7 mouse cellular contexts compared by ENCODE assay signal in the genomic region with DNA sequence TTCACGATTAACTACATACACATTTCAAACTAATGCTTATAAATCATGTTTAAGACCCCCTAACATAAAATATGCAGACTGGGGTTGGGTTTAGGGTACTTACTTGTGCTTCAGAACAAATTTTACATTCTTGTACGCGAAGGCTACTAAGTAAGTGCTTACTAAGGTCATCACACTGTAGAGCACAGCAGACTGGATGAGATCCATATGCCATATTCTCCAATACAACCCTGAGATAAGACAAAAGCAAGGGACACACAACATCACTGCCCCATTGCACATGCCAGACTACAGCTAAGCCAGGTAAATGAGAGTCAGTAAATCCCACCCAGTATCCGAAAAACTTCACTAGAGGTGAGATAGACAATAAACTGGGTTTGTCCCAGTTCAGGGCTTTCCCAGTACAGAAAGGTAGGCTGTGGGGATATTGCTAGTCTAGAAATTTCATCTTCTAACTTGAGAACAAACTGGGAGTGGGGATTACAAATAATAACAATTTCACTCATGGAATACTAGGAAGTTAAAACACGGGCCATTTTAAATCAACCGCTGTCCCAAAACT. TPM values are rescaled to one million over a fixed set of nuclear protein-coding genes. Genes with fewer than 3 reads are reported as not detected.
DNase-seq lines count a peak whose midpoint lies in the region; ATAC-seq and TF ChIP-seq lines count a peak whose summit lies in the region.

No protein-coding gene starts in this region.

- TF ChIP-seq POLR2A in limb, embryonic 14.5 days (IDR thresholded peaks at IDR 0.05; ENCODE audit: borderline replicate concordance, extremely low read depth, insufficient read depth, insufficient read length) = no peak

- ATAC-seq in megakaryocyte, adult 5-6 weeks (ENCODE audit: poor library complexity, severe bottlenecking) = no peak
- ATAC-seq in forebrain, embryonic 11.5 days (replicated peaks; ENCODE audit: low FRiP score) = no peak
- ATAC-seq in limb, embryonic 14.5 days (ENCODE audit: low FRiP score, low read depth) = no peak
- ATAC-seq in stomach, embryonic 15.5 days (ENCODE audit: insufficient read depth, low FRiP score, low read depth) = no peak

- H3K4me2 ChIP-seq in forebrain, embryonic 11.5 days (ENCODE audit: low read depth, low read length, severe bottlenecking) = peak overlapping the region; percentile 76
- peak overlapping the region; percentile 86 for H3K4me2 ChIP-seq in limb, embryonic 14.5 days (replicated peaks; ENCODE audit: low read depth, low read length, severe bottlenecking)
- peak overlapping the region; percentile 60 for H3K4me2 ChIP-seq in stomach, embryonic 15.5 days

- peak overlapping the region; percentile 98 for H3K4me3 ChIP-seq in megakaryocyte, embryonic 14.5 days (replicated peaks)
- peak overlapping the region; percentile 81 for H3K4me3 ChIP-seq in forebrain, embryonic 11.5 days (ENCODE audit: low read depth, low read length)
- peak overlapping the region; percentile 93 for H3K4me3 ChIP-seq in limb, embryonic 14.5 days (replicated peaks; ENCODE audit: low read length)
- H3K4me3 ChIP-seq in stomach, embryonic 15.5 days (replicated peaks) = peak overlapping the region; percentile 72

- no peaks in the 10 kb centered on the region for H3K9me3 ChIP-seq in megakaryocyte, embryonic 14.5 days
- H3K9me3 ChIP-seq in forebrain, embryonic 11.5 days (ENCODE audit: control insufficient read depth, low read length) = no peaks in the 10 kb centered on the region
- H3K9me3 ChIP-seq in limb, embryonic 14.5 days (ENCODE audit: control insufficient read depth, low read length) = no peaks in the 10 kb centered on the region
- H3K9me3 ChIP-seq in stomach, embryonic 15.5 days = no peaks in the 10 kb centered on the region

- no peaks in the 10 kb centered on the region for H3K27me3 ChIP-seq in megakaryocyte, embryonic 14.5 days (replicated peaks)
- H3K27me3 ChIP-seq in forebrain, embryonic 11.5 days (ENCODE audit: control insufficient read depth, insufficient read depth, low read length) = no peaks in the 10 kb centered on the region
- H3K27me3 ChIP-seq in limb, embryonic 14.5 days (ENCODE audit: control insufficient read depth, insufficient read depth, low read length) = no peaks in the 10 kb centered on the region
- H3K27me3 ChIP-seq in stomach, embryonic 15.5 days (replicated peaks) = no peaks in the 10 kb centered on the region

- 43% methylated on average over 6 of the region's 6 CpGs for WGBS in forebrain, embryonic 11.5 days
- WGBS in limb, embryonic 14.5 days = 28% methylated on average over 6 of the region's 6 CpGs
- WGBS in stomach, embryonic 15.5 days = 18% methylated on average over 6 of the region's 6 CpGs

- H3K36me3 ChIP-seq in megakaryocyte, embryonic 14.5 days (replicated peaks; ENCODE audit: low read length) = peaks cover 40% of the 10 kb centered on the region
- peaks cover 9% of the 10 kb centered on the region; the same call in 1 of the 2 replicates for H3K36me3 ChIP-seq in forebrain, embryonic 11.5 days (ENCODE audit: control insufficient read depth, insufficient read depth, low read length)
- H3K36me3 ChIP-seq in limb, embryonic 14.5 days (ENCODE audit: control insufficient read depth, insufficient read depth, low read length) = peaks cover 40% of the 10 kb centered on the region
- peaks cover 14% of the 10 kb centered on the region; the same call in 1 of the 2 replicates for H3K36me3 ChIP-seq in stomach, embryonic 15.5 days

- DNase-seq in forebrain, embryonic 11.5 days (ENCODE audit: low spot score) = no peak
- no peak for DNase-seq in limb, embryonic 14.5 days (ENCODE audit: low spot score)
- no peak for DNase-seq in adrenal gland, postnatal 25 days
- no peak for DNase-seq in testis, postnatal 10 days (ENCODE audit: low spot score)

- H3K4me1 ChIP-seq in megakaryocyte, embryonic 14.5 days = peaks cover 41% of the 10 kb centered on the region
- H3K4me1 ChIP-seq in forebrain, embryonic 11.5 days (replicated peaks; ENCODE audit: control insufficient read depth, insufficient read depth, low read length) = peaks cover 4% of the 10 kb centered on the region; the same call in 1 of the 2 replicates
- peaks cover 2% of the 10 kb centered on the region; the same call in 1 of the 2 replicates for H3K4me1 ChIP-seq in limb, embryonic 14.5 days (ENCODE audit: control insufficient read depth, insufficient read depth, low read length)
- H3K4me1 ChIP-seq in stomach, embryonic 15.5 days = no peaks in the 10 kb centered on the region

- peak overlapping the region; percentile 84 for H3K9ac ChIP-seq in forebrain, embryonic 11.5 days (ENCODE audit: low read length)
- H3K9ac ChIP-seq in limb, embryonic 14.5 days (ENCODE audit: low read depth, low read length, severe bottlenecking) = peak overlapping the region; percentile 97
- peak overlapping the region; percentile 66 for H3K9ac ChIP-seq in stomach, embryonic 15.5 days

- no peak overlapping the region for H3K27ac ChIP-seq in forebrain, embryonic 11.5 days (ENCODE audit: low read depth, low read length)
- peak overlapping the region; percentile 93; the same call in 1 of the 2 replicates for H3K27ac ChIP-seq in limb, embryonic 14.5 days (replicated peaks; ENCODE audit: low read depth, low read length)
- H3K27ac ChIP-seq in stomach, embryonic 15.5 days = peak overlapping the region; percentile 83

RNA-seq across cellular contexts. Expression of gene Ssr3, which starts 1.1 kb away (rescaled TPM):
- 3.0 and 7.8 TPM in 2 replicates for polyA plus RNA-seq in megakaryocyte, embryonic 14.5 days (2012; ENCODE audit: insufficient read depth, low replicate concordance)
- total RNA-seq in megakaryocyte, adult 5-6 weeks (2015) = 220 and 234 TPM in 2 replicates
- total RNA-seq in megakaryocyte, adult 5-6 weeks (2017) = 214 and 228 TPM in 2 replicates
- 226 and 248 TPM in 2 replicates for polyA plus RNA-seq in forebrain, embryonic 11.5 days (2014; fragmentation: Nextera tagmentation; extraction: Ambion mirVana)
- 214 and 225 TPM in 2 replicates for polyA plus RNA-seq in limb, embryonic 14.5 days (2012; rRNA removed)
- 302 and 320 TPM in 2 replicates for polyA plus RNA-seq in limb, embryonic 14.5 days (2014; fragmentation: Nextera tagmentation; extraction: Ambion mirVana)
- polyA plus RNA-seq in stomach, embryonic 15.5 days (2015; fragmentation: Nextera tagmentation; extraction: Ambion mirVana) = 293 and 335 TPM in 2 replicates
- total RNA-seq in adrenal gland, postnatal 25 days (2021) = 146 and 165 TPM in 2 replicates

Comparison
In these comparisons a context has a peak if more than half of its experiments do, and no peak if none do; other contexts are left out.
1. RNA of gene Ssr3, which starts 1.1 kb away (polyA plus RNA-seq): 214 to 320 TPM in limb, embryonic 14.5 days, 293 to 335 TPM in stomach, embryonic 15.5 days and 226 to 248 TPM in forebrain, embryonic 11.5 days; 3.0 to 7.8 TPM in megakaryocyte, embryonic 14.5 days; every median in the first group is over 10 times any median in the second.
2. Peak in every context shown above with its lines, with median percentiles within 50 percentile points of each other: H3K4me3 ChIP-seq, H3K4me2 ChIP-seq and H3K9ac ChIP-seq.